Mouse (Mus musculus) heart, embryonic 14.5 days (tissue): ENCODE results near the gene Twnk. TPM values are rescaled to one million over a fixed set of nuclear protein-coding genes. Genes with fewer than 3 reads are reported as not detected.

ENCODE experiments used
- ATAC-seq: fragments of 200-750 bp; cut with Nextera tagmentation; 2 replicates; pipeline ENCODE4 v1.8.0; 2017; ENCODE audit warnings: low read depth, moderate TSS enrichment; ENCODE audit not compliant: insufficient number of reproducible peaks, insufficient read depth, low FRiP score
- H3K27ac ChIP-seq, 2 experiments: fragments of 200-500 bp in 1 of 2; fragments of 300-500 bp in 1 of 2; sonication (generic) in 1 of 2; replicated peaks in 1 of 2; 2 replicates each; pipeline ENCODE4 v1.5.1; 2012 to 2014; ENCODE audit warnings: low read depth in 2 of 2, low read length in 2 of 2, control low read depth in 1 of 2, mild to moderate bottlenecking in 1 of 2, mixed read lengths in 1 of 2; ENCODE audit not compliant: control insufficient read depth in 1 of 2, insufficient read depth in 1 of 2
- H3K27me3 ChIP-seq: fragments of 300-500 bp; sonication (generic); 2 replicates; pipeline ENCODE4 v1.6.1; 2014; ENCODE audit warnings: mild to moderate bottlenecking, low read length, control low read depth; ENCODE audit not compliant: control insufficient read depth, insufficient read depth
- H3K36me3 ChIP-seq: fragments of 300-500 bp; sonication (generic); 2 replicates; pipeline ENCODE4 v1.6.1; 2014; ENCODE audit warnings: mild to moderate bottlenecking, control low read depth, low read length, mixed read lengths; ENCODE audit not compliant: control insufficient read depth, insufficient read depth
- H3K4me1 ChIP-seq, 2 experiments: fragments of 200-500 bp in 1 of 2; fragments of 300-500 bp in 1 of 2; sonication (generic) in 1 of 2; 2 replicates each; pipeline ENCODE4 v1.6.1; 2012 to 2014; ENCODE audit warnings: low read length in 2 of 2, control low read depth in 1 of 2, mixed read lengths in 1 of 2; ENCODE audit not compliant: control insufficient read depth in 2 of 2, insufficient read depth in 2 of 2
- H3K4me2 ChIP-seq: fragments of 300-500 bp; sonication (generic); 2 replicates; pipeline ENCODE4 v1.6.1; 2014; ENCODE audit warnings: mild to moderate bottlenecking, low read length
- H3K4me3 ChIP-seq, 2 experiments: fragments of 200-500 bp in 1 of 2; fragments of 300-500 bp in 1 of 2; sonication (generic) in 1 of 2; 2 replicates each; pipeline ENCODE4 v1.5.1; 2012 to 2014; ENCODE audit warnings: low read length in 2 of 2, mild to moderate bottlenecking in 2 of 2, control low read depth in 1 of 2, low read depth in 1 of 2, moderate library complexity in 1 of 2; ENCODE audit not compliant: control insufficient read depth in 1 of 2, insufficient read depth in 1 of 2
- H3K9ac ChIP-seq: fragments of 300-500 bp; sonication (generic); 2 replicates; pipeline ENCODE4 v1.6.1; 2014; ENCODE audit warnings: mild to moderate bottlenecking, low read length
- H3K9me3 ChIP-seq: fragments of 300-500 bp; sonication (generic); 2 replicates; pipeline ENCODE4 v1.6.1; 2016; ENCODE audit warnings: low read length, control low read depth; ENCODE audit not compliant: control insufficient read depth
- WGBS: fragments of 180-500 bp; shearing (Covaris S2); extraction: QIAGEN DNeasy Blood & Tissue Kit; methylation state at CpG from one replicate; pipeline ENCODE4 v1.1.7; 2014; 5-methylcytosine and 5-hydroxymethylcytosine counted together
- polyA plus RNA-seq: library from polyadenylated mRNA; unstranded; fragments of >200 nt; fragmentation: Nextera tagmentation; extraction: Ambion mirVana; gene quantifications from 2 replicates; pipeline ENCODE4 v1.2.1, GENCODE M21; 2014

Twnk gene
- polyA plus RNA-seq, 1 experiment from 2014 or later: 14.6 TPM

GRCm38 (mm10) chr19:45054892-45055690 lies 49.6 kb downstream of the Twnk start:
- no peaks in the 10 kb centered on the region for H3K9me3 ChIP-seq
- H3K4me1 ChIP-seq: peaks cover 10 to 18% of the 10 kb centered on the region in 2 experiments
- no peak for ATAC-seq
- no peak overlapping the region for H3K9ac ChIP-seq
- no peaks in the 10 kb centered on the region for H3K27me3 ChIP-seq
- WGBS: 70% methylated on average over 6 of the region's 6 CpGs
- no peak overlapping the region for H3K4me3 ChIP-seq
- H3K4me2 ChIP-seq: no peak overlapping the region
- peaks cover 48% of the 10 kb centered on the region for H3K36me3 ChIP-seq
- no peak overlapping the region for H3K27ac ChIP-seq

GRCm38 (mm10) chr19:45056364-45056763 lies 50.9 kb downstream of the Twnk start:
- ATAC-seq: no peak
- H3K9me3 ChIP-seq: no peaks in the 10 kb centered on the region
- H3K27ac ChIP-seq: no peak overlapping the region; a peak in 1 of 4 replicates
- H3K27me3 ChIP-seq: no peaks in the 10 kb centered on the region
- H3K9ac ChIP-seq: no peak overlapping the region
- H3K36me3 ChIP-seq: peaks cover 39% of the 10 kb centered on the region
- H3K4me1 ChIP-seq: peaks cover 10 to 18% of the 10 kb centered on the region in 2 experiments
- no peak overlapping the region for H3K4me3 ChIP-seq
- 48% methylated on average over 4 of the region's 4 CpGs for WGBS
- H3K4me2 ChIP-seq: no peak overlapping the region

GRCm38 (mm10) chr19:45056908-45057698 lies 51.6 kb downstream of the Twnk start:
- 64% methylated on average over 7 of the region's 7 CpGs for WGBS
- ATAC-seq: no peak
- Histone ChIP-seq H3K9me3 (no peaks in the 10 kb centered on the region), H3K27me3 (no peaks in the 10 kb centered on the region), H3K4me2 (peak overlapping the region; percentile 83), H3K4me1 (peaks cover 10 to 18% of the 10 kb centered on the region in 2 experiments), H3K9ac (peak overlapping the region; percentile 88), H3K4me3 (peak overlapping the region; percentile 48 to 62; a peak in 3 of 4 replicates), H3K27ac (peak overlapping the region; percentile 96 to 99), H3K36me3 (peaks cover 33% of the 10 kb centered on the region)

- no peak for ATAC-seq
- H3K4me1 ChIP-seq: peaks cover 10 to 18% of the 10 kb centered on the region in 2 experiments
- peak overlapping the region; percentile 48 to 62 for H3K4me3 ChIP-seq
- H3K9me3 ChIP-seq: no peaks in the 10 kb centered on the region
- peak overlapping the region; percentile 83 for H3K4me2 ChIP-seq
- peak overlapping the region; percentile 96 to 99 for H3K27ac ChIP-seq
- 37% methylated on average over 7 of the region's 7 CpGs for WGBS
- H3K36me3 ChIP-seq: peaks cover 26% of the 10 kb centered on the region
- no peaks in the 10 kb centered on the region for H3K27me3 ChIP-seq
- H3K9ac ChIP-seq: peak overlapping the region; percentile 88
These were observed 52.3 kb downstream of the Twnk start for GRCm38 (mm10) chr19:45057724-45058112.

- peak overlapping the region; percentile 88 for H3K9ac ChIP-seq
- peak overlapping the region; percentile 96 to 99 for H3K27ac ChIP-seq
- no peaks in the 10 kb centered on the region for H3K9me3 ChIP-seq
- H3K4me3 ChIP-seq: peak overlapping the region; percentile 62 to 86
- H3K27me3 ChIP-seq: no peaks in the 10 kb centered on the region
- H3K36me3 ChIP-seq: peaks cover 21% of the 10 kb centered on the region; the same call in 1 of the 2 replicates
- under 1% methylated on average over 34 of the region's 34 CpGs for WGBS
- peaks cover 10 to 18% of the 10 kb centered on the region in 2 experiments for H3K4me1 ChIP-seq
- H3K4me2 ChIP-seq: peak overlapping the region; percentile 83
- ATAC-seq: peak; percentile 88
These were observed 52.8 kb downstream of the Twnk start for GRCm38 (mm10) chr19:45058113-45058839.

- WGBS: 1% methylated on average over 14 of the region's 14 CpGs
- H3K36me3 ChIP-seq: peaks cover 16% of the 10 kb centered on the region; the same call in 1 of the 2 replicates
- ATAC-seq: no peak
These were observed 53.4 kb downstream of the Twnk start for GRCm38 (mm10) chr19:45058841-45059240.

More at GRCm38 (mm10) chr19:45058841-45059240, 53.4 kb downstream of the Twnk start:
- H3K4me2 ChIP-seq: peak overlapping the region; percentile 83
- peak overlapping the region; percentile 88 for H3K9ac ChIP-seq
- H3K27ac ChIP-seq: peak overlapping the region; percentile 96 to 99
- H3K4me3 ChIP-seq: peak overlapping the region; percentile 62 to 86
- H3K9me3 ChIP-seq: no peaks in the 10 kb centered on the region
- H3K4me1 ChIP-seq: peaks cover 10 to 18% of the 10 kb centered on the region in 2 experiments
- no peaks in the 10 kb centered on the region; the same call in 1 of the 2 replicates for H3K27me3 ChIP-seq
